Mouse (Mus musculus) MEL (cell line): ENCODE measurements around the gene Tesk2. TPM values are rescaled to one million over a fixed set of nuclear protein-coding genes. Genes with fewer than 3 reads are reported as not detected.

ENCODE experiments used
- DNase-seq: peaks from one replicate; pipeline ENCODE4 v3.0.0; 2011; ENCODE audit warnings: low read depth, low spot score
- H3K27ac ChIP-seq: 2 replicates; pipeline ENCODE4 v1.5.1; 2012; ENCODE audit warnings: low read depth, mild to moderate bottlenecking, control low read depth, low read length, moderate library complexity; ENCODE audit not compliant: control insufficient read depth
- H3K27me3 ChIP-seq, 2 experiments: fragments of 150-350 bp in 1 of 2; sonication (generic) in 1 of 2; 2 replicates each; pipeline ENCODE4 v1.6.1; 2012; ENCODE audit warnings: low read length in 2 of 2, mild to moderate bottlenecking in 2 of 2, improper control_type of control experiment in 1 of 2, moderate library complexity in 1 of 2; ENCODE audit not compliant: insufficient read depth in 2 of 2, control insufficient read depth in 1 of 2
- H3K36me3 ChIP-seq, 2 experiments: 2 replicates each; pipeline ENCODE4 v1.6.1; 2012 to 2014; ENCODE audit warnings: low read length in 2 of 2, improper control_type of control experiment in 1 of 2, inconsistent platforms in 1 of 2, mild to moderate bottlenecking in 1 of 2; ENCODE audit not compliant: insufficient read depth in 2 of 2, control insufficient read depth in 1 of 2
- H3K4me1 ChIP-seq, 2 experiments: fragments of 150-350 bp in 1 of 2; sonication (generic) in 1 of 2; 2 replicates each; pipeline ENCODE4 v1.6.1; 2012; ENCODE audit warnings: low read length in 2 of 2, improper control_type of control experiment in 1 of 2, mild to moderate bottlenecking in 1 of 2; ENCODE audit not compliant: insufficient read depth in 2 of 2, control insufficient read depth in 1 of 2
- H3K4me3 ChIP-seq, 2 experiments: fragments of 150-350 bp in 1 of 2; sonication (generic) in 1 of 2; 2 replicates each; pipeline ENCODE4 v1.5.1; 2012; ENCODE audit warnings: low read depth in 2 of 2, low read length in 2 of 2, mild to moderate bottlenecking in 2 of 2, moderate library complexity in 2 of 2, control low read depth in 1 of 2, improper control_type of control experiment in 1 of 2; ENCODE audit not compliant: control insufficient read depth in 1 of 2, insufficient read depth in 1 of 2
- H3K79me2 ChIP-seq: 2 replicates; pipeline ENCODE4 v1.6.1; 2012; ENCODE audit warnings: mild to moderate bottlenecking, low read length, moderate library complexity; ENCODE audit not compliant: control insufficient read depth, poor library complexity, insufficient read depth
- H3K9ac ChIP-seq: 2 replicates; pipeline ENCODE4 v1.6.1; 2012; ENCODE audit warnings: low read depth, mild to moderate bottlenecking, control low read depth, low read length, moderate library complexity; ENCODE audit not compliant: control insufficient read depth, poor library complexity, severe bottlenecking
- H3K9me3 ChIP-seq: fragments of 150-350 bp; sonication (generic); replicated peaks from 2 replicates; pipeline ENCODE4 v1.6.1; 2012; ENCODE audit warnings: mild to moderate bottlenecking, low read length, improper control_type of control experiment, moderate library complexity; ENCODE audit not compliant: insufficient read depth
- CHD2 ChIP-seq: IDR thresholded peaks from 2 replicates; pipeline ENCODE4 v1.6.1; 2011; ENCODE audit warnings: low read length, improper control_type of control experiment
- CTCF ChIP-seq, 3 experiments: IDR thresholded peaks in 2 of 3; conservative IDR thresholded peaks in 1 of 3; 2 replicates each; pipeline ENCODE4 v1.5.1; 2011 to 2012; ENCODE audit warnings: low read length in 3 of 3, low read depth in 2 of 3, mild to moderate bottlenecking in 2 of 3, improper control_type of control experiment in 1 of 3, inconsistent platforms in 1 of 3, mixed read lengths in 1 of 3, moderate library complexity in 1 of 3; ENCODE audit not compliant: control insufficient read depth in 1 of 3, insufficient read depth in 1 of 3, poor library complexity in 1 of 3, severe bottlenecking in 1 of 3
- EP300 ChIP-seq, 2 experiments: IDR thresholded peaks; 2 replicates each; pipeline ENCODE4 v1.6.1; 2011; ENCODE audit warnings: improper control_type of control experiment in 2 of 2, low read length in 2 of 2, low read depth in 1 of 2, mild to moderate bottlenecking in 1 of 2
- JUND ChIP-seq: IDR thresholded peaks from 2 replicates; pipeline ENCODE4 v1.6.1; 2011; ENCODE audit warnings: low read depth, mild to moderate bottlenecking, improper control_type of control experiment, low read length
- KAT2A ChIP-seq: conservative IDR thresholded peaks from 2 replicates; pipeline ENCODE4 v1.6.1; 2012; ENCODE audit warnings: low read depth, low read length, improper control_type of control experiment, inconsistent platforms
- MAFK ChIP-seq: IDR thresholded peaks from 2 replicates; pipeline ENCODE4 v1.6.1; 2011; ENCODE audit warnings: low read depth, mild to moderate bottlenecking, low read length, improper control_type of control experiment, borderline replicate concordance
- MAX ChIP-seq: IDR thresholded peaks from 2 replicates; pipeline ENCODE4 v1.6.1; 2011; ENCODE audit warnings: low read length, improper control_type of control experiment
- MEF2A ChIP-seq: IDR thresholded peaks from 2 replicates; pipeline ENCODE4 v1.6.1; 2014; ENCODE audit warnings: low read depth, mild to moderate bottlenecking, inconsistent platforms, low read length, improper control_type of control experiment; ENCODE audit not compliant: poor library complexity, insufficient replicate concordance, severe bottlenecking; ENCODE audit errors: extremely low read depth
- MXI1 ChIP-seq: IDR thresholded peaks from 2 replicates; pipeline ENCODE4 v1.6.1; 2011; ENCODE audit warnings: mild to moderate bottlenecking, low read depth, low read length, improper control_type of control experiment
- MYB ChIP-seq: IDR thresholded peaks from 2 replicates; pipeline ENCODE4 v1.6.1; 2011; ENCODE audit warnings: mild to moderate bottlenecking, low read depth, low read length, improper control_type of control experiment
- MYC ChIP-seq: IDR thresholded peaks from 2 replicates; pipeline ENCODE4 v1.6.1; 2011; ENCODE audit warnings: low read depth, mild to moderate bottlenecking, low read length, improper control_type of control experiment, moderate library complexity
- NELFE ChIP-seq: IDR thresholded peaks from 2 replicates; pipeline ENCODE4 v1.6.1; 2011; ENCODE audit warnings: low read depth, low read length, improper control_type of control experiment
- POLR2A ChIP-seq, 2 experiments: IDR thresholded peaks; 2 replicates each; pipeline ENCODE4 v1.6.1; 2011 to 2012; ENCODE audit warnings: low read length in 2 of 2, mild to moderate bottlenecking in 2 of 2, control low read depth in 1 of 2, improper control_type of control experiment in 1 of 2, low read depth in 1 of 2, moderate library complexity in 1 of 2; ENCODE audit not compliant: control insufficient read depth in 1 of 2, insufficient read depth in 1 of 2, poor library complexity in 1 of 2
- RCOR1 ChIP-seq: IDR thresholded peaks from 2 replicates; pipeline ENCODE4 v1.6.1; 2012; ENCODE audit warnings: low read depth, mild to moderate bottlenecking, inconsistent platforms, low read length, improper control_type of control experiment
- SMC3 ChIP-seq: IDR thresholded peaks from 2 replicates; pipeline ENCODE4 v1.6.1; 2011; ENCODE audit warnings: low read depth, low read length, improper control_type of control experiment
- TBP ChIP-seq: IDR thresholded peaks from 2 replicates; pipeline ENCODE4 v1.8.0; 2011; ENCODE audit warnings: low read depth, low read length, improper control_type of control experiment
- UBTF ChIP-seq: IDR thresholded peaks from 2 replicates; pipeline ENCODE4 v1.6.1; 2012; ENCODE audit warnings: low read depth, mild to moderate bottlenecking, inconsistent platforms, low read length, improper control_type of control experiment, moderate library complexity, borderline replicate concordance; ENCODE audit not compliant: insufficient read depth
- USF1 ChIP-seq: IDR thresholded peaks from 2 replicates; pipeline ENCODE4 v1.6.1; 2014; ENCODE audit warnings: low read depth, mild to moderate bottlenecking, inconsistent platforms, low read length, improper control_type of control experiment, moderate library complexity
- ZC3H11A ChIP-seq: IDR thresholded peaks from 2 replicates; pipeline ENCODE4 v1.6.1; 2012; ENCODE audit warnings: low read depth, mild to moderate bottlenecking, inconsistent platforms, low read length, improper control_type of control experiment
- ZMIZ1 ChIP-seq: IDR thresholded peaks from 2 replicates; pipeline ENCODE4 v1.6.1; 2012; ENCODE audit warnings: low read depth, mild to moderate bottlenecking, inconsistent platforms, low read length, improper control_type of control experiment, moderate library complexity
- ZNF384 ChIP-seq: IDR thresholded peaks from 2 replicates; pipeline ENCODE4 v1.6.1; 2012; ENCODE audit warnings: low read depth, mild to moderate bottlenecking, inconsistent platforms, low read length, improper control_type of control experiment
- polyA plus RNA-seq, 2 experiments: library from polyadenylated mRNA; stranded (reverse) in 1 of 2; unstranded in 1 of 2; fragments of >175 nt in 1 of 2; fragments of >200 nt in 1 of 2; gene quantifications; 2 replicates each; pipeline versions ENCODE4 v1.2.1 to v1.2.4; 2012; ENCODE audit warnings: low replicate concordance in 2 of 2, low read depth in 1 of 2; ENCODE audit not compliant: insufficient read length in 2 of 2, insufficient read depth in 1 of 2, missing spikeins in 1 of 2
- total RNA-seq: library from RNA; depleted of rRNA; stranded (reverse); fragments of 300-350 nt; gene quantifications from 2 replicates; pipeline ENCODE4 v1.2.3, GENCODE M21; 2012

Gene Tesk2
- total and polyA plus RNA-seq, 3 experiments: 2.3 to 3.3 TPM; not detected in 1

DNA sequence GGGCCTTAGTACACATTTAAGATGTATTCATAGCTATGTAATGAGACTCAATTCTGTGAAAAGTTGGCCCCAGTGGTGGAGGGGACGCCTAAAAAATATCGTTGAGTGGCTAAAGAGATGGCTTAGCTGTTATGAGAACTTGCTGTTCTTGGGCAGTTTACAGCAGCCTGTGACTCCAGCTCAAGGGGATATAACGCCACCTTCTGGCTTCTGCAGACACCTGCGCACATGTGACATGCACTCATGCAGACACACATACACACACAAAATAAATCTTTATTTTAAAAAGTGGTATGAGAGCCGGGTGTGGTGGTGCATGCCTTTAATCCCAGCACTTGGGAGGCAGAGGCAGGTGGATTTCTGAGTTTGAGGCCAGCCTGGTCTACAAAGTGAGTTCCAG lies 55.6 kb downstream of the Tesk2 start:
- TF ChIP-seq EP300 (IDR thresholded peaks at IDR 0.05; ENCODE audit: low read depth in 1 of 2, low read length in 2 of 2) (no peak), CTCF (IDR thresholded peaks at IDR 0.05 in 2 of 3, conservative IDR thresholded peaks at IDR 0.05 in 1 of 3; ENCODE audit: control insufficient read depth in 1 of 3, insufficient read depth in 1 of 3, low read depth in 2 of 3, low read length in 3 of 3, poor library complexity in 1 of 3, severe bottlenecking in 1 of 3) (peak in 1 of 3 experiments; percentile 11; a peak in 1 of 6 replicates)

DNA sequence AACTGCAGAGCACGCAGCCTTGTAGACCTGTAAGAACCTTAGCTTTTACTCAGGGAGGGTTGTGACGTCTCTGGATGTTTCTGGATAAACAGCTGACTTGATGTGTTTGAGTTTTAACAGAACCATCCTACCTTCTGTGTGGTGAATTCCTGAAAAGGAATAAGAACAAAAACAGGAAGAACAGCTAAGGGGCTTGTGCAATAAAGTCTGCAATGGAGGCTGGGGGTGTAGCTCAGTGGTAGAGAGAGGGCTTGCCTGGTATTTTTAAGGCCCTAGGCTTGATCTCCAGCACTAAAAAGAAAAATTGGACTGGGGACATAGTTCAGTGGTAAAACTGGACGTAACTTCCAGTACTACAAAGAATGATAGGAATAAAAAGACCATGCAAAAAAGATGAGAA lies 56.3 kb downstream of the Tesk2 start:
- H3K27ac ChIP-seq: no peak overlapping the region
- H3K9ac ChIP-seq: no peak overlapping the region
- H3K27me3 ChIP-seq: no peaks in the 10 kb centered on the region; a peak in 1 of 4 replicates
- no peak overlapping the region for H3K4me3 ChIP-seq
- no peaks in the 10 kb centered on the region for H3K4me1 ChIP-seq
- TF ChIP-seq ZNF384 (no peak), USF1 (no peak), CTCF (IDR thresholded peaks at IDR 0.05 in 2 of 3, conservative IDR thresholded peaks at IDR 0.05 in 1 of 3; ENCODE audit: control insufficient read depth in 1 of 3, insufficient read depth in 1 of 3, low read depth in 2 of 3, low read length in 3 of 3, poor library complexity in 1 of 3, severe bottlenecking in 1 of 3) (no peak), CHD2 (no peak), TBP (no peak), NELFE (no peak), ZMIZ1 (no peak), RCOR1 (no peak), POLR2A (IDR thresholded peaks at IDR 0.05; ENCODE audit: control insufficient read depth in 1 of 2, insufficient read depth in 1 of 2, low read depth in 1 of 2, low read length in 2 of 2, poor library complexity in 1 of 2) (no peak), MYB (no peak), ZC3H11A (no peak), UBTF (no peak), MAFK (no peak), JUND (no peak), KAT2A (no peak), MXI1 (no peak), MEF2A (no peak), SMC3 (no peak), MAX (no peak), MYC (no peak)
- DNase-seq: no peak
- H3K36me3 ChIP-seq: no peaks in the 10 kb centered on the region
- no peaks in the 10 kb centered on the region for H3K79me2 ChIP-seq
- no peaks in the 10 kb centered on the region for H3K9me3 ChIP-seq

More for the DNA sequence above, 55.6 kb downstream of the Tesk2 start:
- Histone ChIP-seq H3K27ac (no peak overlapping the region), H3K9ac (no peak overlapping the region), H3K27me3 (no peaks in the 10 kb centered on the region), H3K79me2 (no peaks in the 10 kb centered on the region), H3K4me1 (no peaks in the 10 kb centered on the region), H3K9me3 (no peaks in the 10 kb centered on the region), H3K4me3 (no peak overlapping the region), H3K36me3 (no peaks in the 10 kb centered on the region)
- DNase-seq: no peak
